Mouse (Mus musculus) liver, embryonic 14.5 days (tissue): ENCODE measurements around the gene Socs3.

Experiments
- CTCF ChIP-seq: IDR thresholded peaks from 2 replicates; pipeline ENCODE4 v1.5.1; 2016; ENCODE audit warnings: antibody characterized with exemption, low read depth, control low read depth
- EP300 ChIP-seq: IDR thresholded peaks from 2 replicates; pipeline ENCODE4 v1.6.1; 2016; ENCODE audit warnings: antibody characterized with exemption, low read depth

DNA sequence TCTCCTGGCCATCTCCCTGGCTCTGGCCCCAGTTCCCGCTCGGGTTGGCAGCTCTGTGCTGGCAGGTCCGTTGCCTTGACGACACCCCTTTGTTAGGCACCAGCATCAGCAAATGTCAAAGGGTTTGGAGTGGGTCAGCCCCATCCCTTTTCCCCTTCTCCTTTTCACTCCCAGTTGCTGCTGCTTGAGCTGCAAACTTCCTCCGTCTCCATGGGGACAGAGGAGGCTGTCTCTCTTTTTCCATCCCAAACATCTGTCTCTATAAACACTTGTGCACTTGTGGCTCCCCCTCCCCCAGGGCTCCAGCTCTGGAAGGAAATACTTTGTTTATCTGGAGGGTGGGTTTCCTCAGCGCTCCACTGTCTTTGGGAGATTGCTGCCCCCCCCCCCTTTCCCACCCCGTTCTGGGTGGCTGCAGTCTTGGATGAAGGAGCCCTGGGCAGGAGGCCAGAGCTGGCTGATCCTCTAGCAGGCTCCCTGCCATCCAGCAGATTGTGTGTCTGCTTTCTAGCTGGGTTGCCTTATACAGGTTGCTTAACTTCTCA, 30.0 kb downstream of the Socs3 start:
- TF ChIP-seq CTCF (no peak), EP300 (no peak)
